Mouse (Mus musculus) MEL (cell line): Measurements from ENCODE around the gene Macrod2. TPM values are rescaled to one million over a fixed set of nuclear protein-coding genes. Genes with fewer than 3 reads are reported as not detected.

Experiments used
- DNase-seq: peaks from one replicate; pipeline ENCODE4 v3.0.0; 2011; ENCODE audit warnings: low read depth, low spot score
- H3K27ac ChIP-seq: 2 replicates; pipeline ENCODE4 v1.5.1; 2012; ENCODE audit warnings: low read depth, mild to moderate bottlenecking, control low read depth, low read length, moderate library complexity; ENCODE audit not compliant: control insufficient read depth
- H3K27me3 ChIP-seq, 2 experiments: fragments of 150-350 bp in 1 of 2; sonication (generic) in 1 of 2; 2 replicates each; pipeline ENCODE4 v1.6.1; 2012; ENCODE audit warnings: low read length in 2 of 2, mild to moderate bottlenecking in 2 of 2, improper control_type of control experiment in 1 of 2, moderate library complexity in 1 of 2; ENCODE audit not compliant: insufficient read depth in 2 of 2, control insufficient read depth in 1 of 2
- H3K36me3 ChIP-seq, 2 experiments: 2 replicates each; pipeline ENCODE4 v1.6.1; 2012 to 2014; ENCODE audit warnings: low read length in 2 of 2, improper control_type of control experiment in 1 of 2, inconsistent platforms in 1 of 2, mild to moderate bottlenecking in 1 of 2; ENCODE audit not compliant: insufficient read depth in 2 of 2, control insufficient read depth in 1 of 2
- H3K4me1 ChIP-seq, 2 experiments: fragments of 150-350 bp in 1 of 2; sonication (generic) in 1 of 2; 2 replicates each; pipeline ENCODE4 v1.6.1; 2012; ENCODE audit warnings: low read length in 2 of 2, improper control_type of control experiment in 1 of 2, mild to moderate bottlenecking in 1 of 2; ENCODE audit not compliant: insufficient read depth in 2 of 2, control insufficient read depth in 1 of 2
- H3K4me3 ChIP-seq, 2 experiments: fragments of 150-350 bp in 1 of 2; sonication (generic) in 1 of 2; 2 replicates each; pipeline ENCODE4 v1.5.1; 2012; ENCODE audit warnings: low read depth in 2 of 2, low read length in 2 of 2, mild to moderate bottlenecking in 2 of 2, moderate library complexity in 2 of 2, control low read depth in 1 of 2, improper control_type of control experiment in 1 of 2; ENCODE audit not compliant: control insufficient read depth in 1 of 2, insufficient read depth in 1 of 2
- H3K79me2 ChIP-seq: 2 replicates; pipeline ENCODE4 v1.6.1; 2012; ENCODE audit warnings: mild to moderate bottlenecking, low read length, moderate library complexity; ENCODE audit not compliant: control insufficient read depth, poor library complexity, insufficient read depth
- H3K9ac ChIP-seq: 2 replicates; pipeline ENCODE4 v1.6.1; 2012; ENCODE audit warnings: low read depth, mild to moderate bottlenecking, control low read depth, low read length, moderate library complexity; ENCODE audit not compliant: control insufficient read depth, poor library complexity, severe bottlenecking
- H3K9me3 ChIP-seq: fragments of 150-350 bp; sonication (generic); replicated peaks from 2 replicates; pipeline ENCODE4 v1.6.1; 2012; ENCODE audit warnings: mild to moderate bottlenecking, low read length, improper control_type of control experiment, moderate library complexity; ENCODE audit not compliant: insufficient read depth
- CHD1 ChIP-seq: IDR thresholded peaks from 2 replicates; pipeline ENCODE4 v1.6.1; 2012; ENCODE audit warnings: low read depth, mild to moderate bottlenecking, inconsistent platforms, low read length, improper control_type of control experiment
- CHD2 ChIP-seq: IDR thresholded peaks from 2 replicates; pipeline ENCODE4 v1.6.1; 2011; ENCODE audit warnings: low read length, improper control_type of control experiment
- EP300 ChIP-seq, 2 experiments: IDR thresholded peaks; 2 replicates each; pipeline ENCODE4 v1.6.1; 2011; ENCODE audit warnings: improper control_type of control experiment in 2 of 2, low read length in 2 of 2, low read depth in 1 of 2, mild to moderate bottlenecking in 1 of 2
- ETS1 ChIP-seq: IDR thresholded peaks from 2 replicates; pipeline ENCODE4 v1.6.1; 2012; ENCODE audit warnings: low read depth, mild to moderate bottlenecking, inconsistent platforms, low read length, improper control_type of control experiment, moderate library complexity
- GABPA ChIP-seq: IDR thresholded peaks from 2 replicates; pipeline ENCODE4 v1.6.1; 2012; ENCODE audit warnings: low read depth, mild to moderate bottlenecking, inconsistent platforms, low read length, improper control_type of control experiment, moderate library complexity
- HCFC1 ChIP-seq: IDR thresholded peaks from 2 replicates; pipeline ENCODE4 v1.6.1; 2012; ENCODE audit warnings: low read depth, mild to moderate bottlenecking, inconsistent platforms, low read length, improper control_type of control experiment, moderate library complexity
- JUND ChIP-seq: IDR thresholded peaks from 2 replicates; pipeline ENCODE4 v1.6.1; 2011; ENCODE audit warnings: low read depth, mild to moderate bottlenecking, improper control_type of control experiment, low read length
- MAFK ChIP-seq: IDR thresholded peaks from 2 replicates; pipeline ENCODE4 v1.6.1; 2011; ENCODE audit warnings: low read depth, mild to moderate bottlenecking, low read length, improper control_type of control experiment, borderline replicate concordance
- MAX ChIP-seq: IDR thresholded peaks from 2 replicates; pipeline ENCODE4 v1.6.1; 2011; ENCODE audit warnings: low read length, improper control_type of control experiment
- MXI1 ChIP-seq: IDR thresholded peaks from 2 replicates; pipeline ENCODE4 v1.6.1; 2011; ENCODE audit warnings: mild to moderate bottlenecking, low read depth, low read length, improper control_type of control experiment
- MYC ChIP-seq: IDR thresholded peaks from 2 replicates; pipeline ENCODE4 v1.6.1; 2011; ENCODE audit warnings: low read depth, mild to moderate bottlenecking, low read length, improper control_type of control experiment, moderate library complexity
- POLR2A ChIP-seq, 2 experiments: IDR thresholded peaks; 2 replicates each; pipeline ENCODE4 v1.6.1; 2011 to 2012; ENCODE audit warnings: low read length in 2 of 2, mild to moderate bottlenecking in 2 of 2, control low read depth in 1 of 2, improper control_type of control experiment in 1 of 2, low read depth in 1 of 2, moderate library complexity in 1 of 2; ENCODE audit not compliant: control insufficient read depth in 1 of 2, insufficient read depth in 1 of 2, poor library complexity in 1 of 2
- POLR2AphosphoS5 ChIP-seq: IDR thresholded peaks from 2 replicates; pipeline ENCODE4 v1.6.1; 2012; ENCODE audit warnings: low read depth, borderline replicate concordance, mild to moderate bottlenecking, inconsistent platforms, low read length, moderate library complexity, mixed read lengths
- RAD21 ChIP-seq: IDR thresholded peaks from 2 replicates; pipeline ENCODE4 v1.6.1; 2011; ENCODE audit warnings: mild to moderate bottlenecking, low read depth, low read length, improper control_type of control experiment
- TAL1 ChIP-seq: IDR thresholded peaks from 2 replicates; pipeline ENCODE4 v1.6.1; 2012; ENCODE audit warnings: mild to moderate bottlenecking, inconsistent platforms, low read length, moderate library complexity, mixed read lengths
- TBP ChIP-seq: IDR thresholded peaks from 2 replicates; pipeline ENCODE4 v1.8.0; 2011; ENCODE audit warnings: low read depth, low read length, improper control_type of control experiment
- USF1 ChIP-seq: IDR thresholded peaks from 2 replicates; pipeline ENCODE4 v1.6.1; 2014; ENCODE audit warnings: low read depth, mild to moderate bottlenecking, inconsistent platforms, low read length, improper control_type of control experiment, moderate library complexity
- ZKSCAN1 ChIP-seq: IDR thresholded peaks from 2 replicates; pipeline ENCODE4 v1.6.1; 2012; ENCODE audit warnings: low read depth, mild to moderate bottlenecking, inconsistent platforms, low read length, improper control_type of control experiment, moderate library complexity
- ZNF384 ChIP-seq: IDR thresholded peaks from 2 replicates; pipeline ENCODE4 v1.6.1; 2012; ENCODE audit warnings: low read depth, mild to moderate bottlenecking, inconsistent platforms, low read length, improper control_type of control experiment
- polyA plus RNA-seq, 2 experiments: library from polyadenylated mRNA; stranded (reverse) in 1 of 2; unstranded in 1 of 2; fragments of >175 nt in 1 of 2; fragments of >200 nt in 1 of 2; gene quantifications; 2 replicates each; pipeline versions ENCODE4 v1.2.1 to v1.2.4; 2012; ENCODE audit warnings: low replicate concordance in 2 of 2, low read depth in 1 of 2; ENCODE audit not compliant: insufficient read length in 2 of 2, insufficient read depth in 1 of 2, missing spikeins in 1 of 2
- total RNA-seq: library from RNA; depleted of rRNA; stranded (reverse); fragments of 300-350 nt; gene quantifications from 2 replicates; pipeline ENCODE4 v1.2.3, GENCODE M21; 2012

The Macrod2 gene
- total and polyA plus RNA-seq, 3 experiments: not detected

DNA sequence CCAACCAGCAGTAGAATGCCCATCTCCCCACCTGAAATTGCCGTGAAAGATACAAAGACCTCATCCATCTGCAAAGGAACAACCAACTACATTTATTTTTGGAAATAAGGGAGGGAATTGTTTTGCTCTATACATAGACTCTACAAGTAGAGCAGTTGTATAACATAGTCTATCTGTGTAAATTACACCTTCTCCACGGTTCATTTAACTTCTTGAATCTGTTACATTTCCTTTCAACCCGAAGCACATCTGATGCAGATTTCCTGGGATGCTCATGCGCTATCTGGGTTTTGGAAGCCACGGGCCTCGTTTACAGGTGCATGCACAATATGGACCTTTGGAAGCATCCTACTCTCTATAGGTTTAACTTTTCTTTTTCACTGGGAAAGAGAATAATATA lies 175.8 kb downstream of the Macrod2 start:
- Histone ChIP-seq H3K27me3 (no peaks in the 10 kb centered on the region), H3K4me3 (no peak overlapping the region), H3K9me3 (no peaks in the 10 kb centered on the region), H3K79me2 (no peaks in the 10 kb centered on the region), H3K36me3 (no peaks in the 10 kb centered on the region), H3K27ac (no peak overlapping the region), H3K9ac (no peak overlapping the region), H3K4me1 (no peaks in the 10 kb centered on the region)
- no peak for TF ChIP-seq MYC
- TF ChIP-seq ZKSCAN1: no peak
- no peak for TF ChIP-seq RAD21
- no peak for TF ChIP-seq EP300 (IDR thresholded peaks at IDR 0.05; ENCODE audit: low read depth in 1 of 2, low read length in 2 of 2)
- no peak for DNase-seq

DNA sequence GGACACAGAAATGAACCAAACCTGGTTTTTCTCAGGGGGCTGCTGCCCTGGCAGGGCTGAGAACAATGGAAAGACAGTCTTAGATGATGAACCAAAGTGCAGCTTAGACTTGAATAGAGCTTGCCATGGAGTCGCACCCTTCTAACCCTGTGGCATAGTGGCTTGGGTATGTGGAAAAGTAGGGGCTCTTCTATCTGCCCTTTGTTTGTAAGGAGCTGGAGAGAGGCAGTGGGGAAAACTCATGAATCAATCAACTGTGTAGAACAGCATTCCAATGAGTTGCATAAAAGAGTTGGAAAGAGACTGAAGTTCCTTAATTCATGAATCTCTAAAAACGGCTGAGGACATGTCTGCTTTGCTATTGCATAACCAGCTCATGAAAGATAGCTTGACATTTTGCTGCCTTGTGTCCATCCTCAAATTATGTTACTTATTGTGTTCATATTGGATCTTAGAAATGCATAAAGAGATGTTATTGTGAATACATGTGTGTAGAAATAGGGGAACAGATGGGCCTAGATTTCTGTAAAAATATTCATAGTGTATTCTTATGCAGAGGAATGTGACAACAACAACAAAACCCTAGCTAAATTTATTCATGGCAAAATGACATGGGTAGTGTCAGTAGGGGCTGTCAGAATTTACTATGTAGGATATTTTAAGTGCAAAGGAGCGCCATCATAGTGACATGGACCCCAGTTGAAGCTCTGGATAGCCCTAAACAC lies 197.6 kb downstream of the Macrod2 start:
- no peak for DNase-seq
- Histone ChIP-seq H3K36me3 (no peaks in the 10 kb centered on the region), H3K4me1 (no peaks in the 10 kb centered on the region), H3K79me2 (no peaks in the 10 kb centered on the region), H3K27me3 (no peaks in the 10 kb centered on the region), H3K9me3 (no peaks in the 10 kb centered on the region), H3K9ac (no peak overlapping the region), H3K27ac (no peak overlapping the region), H3K4me3 (no peak overlapping the region)
- TF ChIP-seq TAL1: no peak
- TF ChIP-seq TBP: no peak
- TF ChIP-seq CHD1: no peak
- no peak for TF ChIP-seq MAFK
- no peak for TF ChIP-seq ETS1
- no peak for TF ChIP-seq JUND
- TF ChIP-seq USF1: no peak
- TF ChIP-seq ZNF384: no peak
- TF ChIP-seq HCFC1: no peak
- TF ChIP-seq EP300 (IDR thresholded peaks at IDR 0.05; ENCODE audit: low read depth in 1 of 2, low read length in 2 of 2): no peak
- TF ChIP-seq GABPA: no peak
- TF ChIP-seq MAX: no peak
- TF ChIP-seq MXI1: no peak
- TF ChIP-seq POLR2A (IDR thresholded peaks at IDR 0.05; ENCODE audit: control insufficient read depth in 1 of 2, insufficient read depth in 1 of 2, low read depth in 1 of 2, low read length in 2 of 2, poor library complexity in 1 of 2): no peak
- TF ChIP-seq ZKSCAN1: no peak
- TF ChIP-seq CHD2: no peak
- no peak for TF ChIP-seq POLR2AphosphoS5
